Mouse (Mus musculus) stomach, postnatal 0 days (tissue): ENCODE measurements at regions not wholly inside any gene's neighbourhood (a gene's known extent, or its start where the extent isn't known, plus 50 kb on each side); places are given as distances from the start of the nearest gene placed in this dataset.

Experiments
- ATAC-seq: fragments of 200-750 bp; cut with Nextera tagmentation; 2 replicates; pipeline ENCODE4 v1.8.0; 2017; ENCODE audit not compliant: low FRiP score, low TSS enrichment
- DNase-seq: peaks from one replicate; pipeline ENCODE4 v3.0.0-alpha.2; 2016; ENCODE audit warnings: low spot score
- H3K27ac ChIP-seq: fragments of 300-500 bp; sonication (generic); replicated peaks from 2 replicates; pipeline ENCODE4 v1.5.1; 2014; ENCODE audit warnings: mild to moderate bottlenecking, control low read depth
- H3K27me3 ChIP-seq: fragments of 300-500 bp; sonication (generic); 2 replicates; pipeline ENCODE4 v1.6.1; 2014; ENCODE audit warnings: low read length; ENCODE audit not compliant: control insufficient read depth, insufficient read depth
- H3K36me3 ChIP-seq: fragments of 300-500 bp; sonication (generic); 2 replicates; pipeline ENCODE4 v1.6.1; 2014; ENCODE audit warnings: low read length, mixed read lengths; ENCODE audit not compliant: control insufficient read depth, insufficient read depth
- H3K4me1 ChIP-seq: fragments of 300-500 bp; sonication (generic); replicated peaks from 2 replicates; pipeline ENCODE4 v1.6.1; 2014; ENCODE audit warnings: antibody characterized with exemption; ENCODE audit not compliant: control insufficient read depth, insufficient read depth
- H3K4me2 ChIP-seq: fragments of 300-500 bp; sonication (generic); replicated peaks from 2 replicates; pipeline ENCODE4 v1.6.1; 2014; ENCODE audit warnings: low read depth, mild to moderate bottlenecking, control low read depth, moderate library complexity
- H3K4me3 ChIP-seq: fragments of 300-500 bp; sonication (generic); 2 replicates; pipeline ENCODE4 v1.5.1; 2014; ENCODE audit warnings: low read depth, low read length, control low read depth
- H3K9ac ChIP-seq: fragments of 300-500 bp; sonication (generic); 2 replicates; pipeline ENCODE4 v1.6.1; 2014; ENCODE audit warnings: mild to moderate bottlenecking, low read length, control low read depth, mixed read lengths
- H3K9me3 ChIP-seq: fragments of 300-500 bp; sonication (generic); 2 replicates; pipeline ENCODE4 v1.6.1; 2016; ENCODE audit warnings: low read length; ENCODE audit not compliant: control insufficient read depth
- CTCF ChIP-seq: IDR thresholded peaks from 2 replicates; pipeline ENCODE4 v1.5.1; 2016; ENCODE audit warnings: antibody characterized with exemption, low read depth, mild to moderate bottlenecking, moderate library complexity
- EP300 ChIP-seq: optimal IDR thresholded peaks from 2 replicates; pipeline ENCODE3; 2016; ENCODE audit warnings: antibody characterized with exemption
- WGBS: fragments of 180-500 bp; shearing (Covaris S2); extraction: QIAGEN DNeasy Blood & Tissue Kit; methylation state at CpG from one replicate; pipeline ENCODE4 v1.1.7; 2014; 5-methylcytosine and 5-hydroxymethylcytosine counted together

DNA sequence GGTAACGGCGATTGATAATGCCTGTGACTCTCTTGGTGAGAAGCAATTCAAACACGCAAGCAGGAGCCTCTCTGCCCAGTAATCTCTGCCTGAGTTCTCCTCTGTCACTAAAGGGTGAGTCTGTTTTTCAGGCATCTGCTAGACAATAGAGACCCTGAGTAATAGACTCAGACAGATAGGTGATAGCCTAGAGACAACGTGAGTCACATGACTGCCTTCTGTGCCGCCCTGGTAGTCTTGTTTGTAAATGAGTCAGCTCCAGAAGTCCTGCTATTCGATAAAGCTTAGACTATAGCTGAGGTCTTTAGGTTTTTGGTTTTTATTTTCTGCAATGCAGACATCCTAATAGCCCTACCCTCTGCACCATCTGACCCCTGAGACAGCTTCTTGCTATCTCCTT lies 126.9 kb downstream of the Gm9376 start:
- no peak overlapping the region for H3K9ac ChIP-seq
- DNase-seq (no peak), ATAC-seq (peak; percentile 60; the same call in 1 of the 2 replicates)
- H3K27ac ChIP-seq: 0 out of 2 replicates have a peak overlapping the region, but pooled peaks have one; percentile 18
- H3K36me3 ChIP-seq: no peaks in the 10 kb centered on the region
- no peak overlapping the region for H3K4me3 ChIP-seq
- H3K9me3 ChIP-seq: no peaks in the 10 kb centered on the region
- no peaks in the 10 kb centered on the region for H3K4me1 ChIP-seq
- 52% methylated on average over 6 of the region's 6 CpGs for WGBS
- no peak overlapping the region for H3K4me2 ChIP-seq
- no peak for TF ChIP-seq EP300
- no peaks in the 10 kb centered on the region for H3K27me3 ChIP-seq

- no peak for ATAC-seq
- no peak for TF ChIP-seq CTCF
- TF ChIP-seq EP300: no peak
- Histone ChIP-seq H3K4me3 (no peak overlapping the region), H3K27me3 (no peaks in the 10 kb centered on the region), H3K9ac (no peak overlapping the region), H3K9me3 (no peaks in the 10 kb centered on the region), H3K36me3 (no peaks in the 10 kb centered on the region), H3K4me1 (no peaks in the 10 kb centered on the region), H3K27ac (no peak overlapping the region), H3K4me2 (no peak overlapping the region)
- no peak for DNase-seq
- 60% methylated on average over 4 of the region's 4 CpGs for WGBS
Observed at GRCm38 (mm10) chr14:118414275-118414674, 147.5 kb downstream of the Gm9376 start.

GRCm38 (mm10) chr14:118416163-118416562 lies 149.4 kb downstream of the Gm9376 start:
- Histone ChIP-seq H3K9ac (no peak overlapping the region), H3K4me1 (no peaks in the 10 kb centered on the region), H3K4me3 (no peak overlapping the region), H3K27me3 (no peaks in the 10 kb centered on the region), H3K9me3 (no peaks in the 10 kb centered on the region), H3K4me2 (no peak overlapping the region), H3K27ac (no peak overlapping the region), H3K36me3 (no peaks in the 10 kb centered on the region)
- ATAC-seq: no peak
- DNase-seq: no peak
- WGBS: 78% methylated on average over 7 of the region's 7 CpGs
- no peak for TF ChIP-seq EP300
- no peak for TF ChIP-seq CTCF

DNA sequence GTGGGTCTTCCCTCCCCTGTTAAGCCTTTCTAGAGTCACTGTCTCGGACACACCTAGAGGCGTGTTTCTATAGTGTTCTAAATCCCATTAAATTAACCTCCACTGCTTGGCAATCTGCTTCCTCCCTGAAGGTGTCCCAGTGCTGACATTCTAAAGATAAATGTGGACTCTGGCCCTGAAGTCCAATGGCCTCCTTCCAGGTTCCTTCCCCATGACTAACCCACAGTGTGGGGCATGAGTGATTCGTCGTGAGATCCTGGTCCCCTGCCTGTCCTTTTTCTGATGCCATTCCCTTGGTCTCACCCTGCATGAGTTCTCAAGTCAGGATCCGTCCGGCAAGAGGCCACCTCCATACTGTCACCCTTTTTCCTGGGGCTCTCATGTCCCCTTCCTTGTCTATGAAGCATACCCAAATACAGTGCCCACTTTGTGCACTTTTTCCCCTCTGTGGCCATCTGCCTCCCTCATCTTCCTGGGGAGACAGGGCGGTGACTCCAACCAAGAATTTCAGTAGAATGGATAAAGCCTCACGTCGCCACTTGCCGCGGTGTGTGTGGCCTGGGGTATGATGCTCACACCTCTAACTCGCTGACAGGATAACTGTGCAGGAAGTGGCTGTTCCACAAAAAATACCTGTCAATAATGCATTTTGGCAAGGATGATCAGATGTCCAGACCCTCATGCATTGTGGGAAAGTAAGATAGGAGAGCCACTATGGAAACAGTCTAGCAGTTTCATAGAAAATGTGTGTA lies 152.9 kb downstream of the Gm9376 start:
- DNase-seq (peak; percentile 27), ATAC-seq (peak; percentile 65; the same call in 1 of the 2 replicates)
- TF ChIP-seq CTCF (no peak), EP300 (no peak)
- Histone ChIP-seq H3K9me3 (no peaks in the 10 kb centered on the region), H3K27ac (no peak overlapping the region), H3K4me2 (no peak overlapping the region), H3K36me3 (no peaks in the 10 kb centered on the region), H3K27me3 (no peaks in the 10 kb centered on the region), H3K9ac (no peak overlapping the region), H3K4me1 (no peaks in the 10 kb centered on the region), H3K4me3 (no peak overlapping the region)
- 83% methylated on average over 12 of the region's 12 CpGs for WGBS

DNA sequence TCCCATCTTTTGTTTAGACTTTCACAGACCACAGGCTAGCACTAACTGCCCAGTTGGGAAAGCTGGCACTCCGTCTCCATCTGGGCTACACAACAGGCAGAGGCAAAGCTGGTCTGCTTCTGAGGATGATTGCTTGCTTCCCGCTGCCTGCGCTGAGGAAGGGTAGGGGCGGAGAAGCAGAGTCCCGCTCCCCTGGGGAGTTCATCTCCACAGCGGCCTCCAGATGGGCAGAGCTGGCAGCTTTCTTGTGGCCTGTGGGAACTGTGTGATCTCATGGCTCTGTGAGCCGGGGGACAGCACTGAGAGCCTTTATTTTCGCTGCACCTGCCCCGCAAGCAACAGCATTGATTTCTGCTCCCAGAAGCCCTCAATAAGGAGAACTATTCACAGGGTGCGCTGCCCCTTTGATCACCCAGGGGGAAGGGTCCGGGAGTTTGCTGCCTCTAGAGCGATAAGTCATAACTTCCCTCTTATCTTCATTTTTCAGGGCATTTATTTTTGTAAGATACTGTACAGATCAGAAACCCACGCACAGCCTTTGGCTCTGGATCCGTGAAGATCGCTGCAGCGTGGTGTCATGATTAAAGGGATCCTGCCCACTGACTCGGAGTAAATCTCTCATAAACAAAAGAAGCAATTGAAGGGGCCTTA lies 155.7 kb downstream of the Gm9376 start:
- TF ChIP-seq EP300 (no peak), CTCF (no peak)
- no peaks in the 10 kb centered on the region for H3K27me3 ChIP-seq
- H3K9me3 ChIP-seq: no peaks in the 10 kb centered on the region
- H3K4me2 ChIP-seq: peak overlapping the region; percentile 34
- H3K4me3 ChIP-seq: 0 out of 2 replicates have a peak overlapping the region, but pooled peaks have one; percentile 10
- no peak overlapping the region for H3K27ac ChIP-seq
- H3K4me1 ChIP-seq: no peaks in the 10 kb centered on the region
- no peak overlapping the region for H3K9ac ChIP-seq
- 19% methylated on average over 17 of the region's 17 CpGs for WGBS
- H3K36me3 ChIP-seq: no peaks in the 10 kb centered on the region
- ATAC-seq (no peak), DNase-seq (no peak)

DNA sequence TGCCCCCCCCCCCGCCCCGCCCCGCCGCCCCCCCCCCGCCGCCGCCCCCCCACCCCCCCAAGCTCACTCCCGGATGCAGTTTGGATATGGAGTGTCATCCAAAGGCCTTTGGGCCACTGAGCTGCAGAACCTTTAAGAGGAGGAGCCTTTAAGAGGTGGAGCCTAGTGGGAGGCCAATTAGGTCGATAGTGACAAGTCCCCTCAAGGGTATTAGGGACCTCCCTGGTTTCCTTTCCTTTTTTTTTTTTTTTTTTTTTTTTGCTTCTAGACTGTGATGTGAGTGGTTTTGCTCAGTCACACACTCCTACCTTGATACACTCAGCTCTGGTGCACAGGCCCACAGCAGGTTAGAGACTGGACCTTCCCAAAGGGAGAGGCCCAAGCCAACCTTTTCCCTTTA lies 156.5 kb downstream of the Gm9376 start:
- Histone ChIP-seq H3K36me3 (no peaks in the 10 kb centered on the region), H3K9ac (no peak overlapping the region), H3K4me2 (no peak overlapping the region), H3K4me1 (no peaks in the 10 kb centered on the region), H3K9me3 (no peaks in the 10 kb centered on the region), H3K27ac (no peak overlapping the region), H3K4me3 (no peak overlapping the region), H3K27me3 (no peaks in the 10 kb centered on the region)
- ATAC-seq (no peak), DNase-seq (no peak)
- TF ChIP-seq EP300 (no peak), CTCF (no peak)
- WGBS: 2% methylated on average over 7 of the region's 9 CpGs
